Mouse (Mus musculus): ENCODE measurements around the gene Kifc3. TPM values are rescaled to one million over a fixed set of nuclear protein-coding genes. Genes with fewer than 3 reads are reported as not detected.

The Kifc3 gene
- polyA plus RNA-seq, 1 experiment from 2014 or later: 19.8 TPM

DNA sequence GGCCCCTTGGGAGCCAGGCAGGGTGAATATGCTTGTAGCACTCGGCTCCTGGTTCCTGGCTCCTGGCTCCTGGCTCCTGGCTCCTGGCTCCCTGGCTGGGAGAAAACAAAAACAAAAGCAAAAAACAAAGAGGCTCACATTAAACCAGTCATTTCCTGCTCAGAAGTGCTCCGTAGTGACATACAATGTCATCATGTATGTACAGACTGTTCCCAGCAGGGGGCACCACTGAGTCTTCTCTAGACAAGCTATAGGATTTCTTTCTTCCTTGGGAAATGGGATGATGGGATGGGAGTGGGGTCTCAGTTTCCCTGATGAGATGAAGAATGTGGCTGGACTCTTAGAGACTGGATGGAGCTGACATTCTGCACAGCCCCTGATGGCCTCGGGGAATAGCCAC, 135.0 kb downstream of the Kifc3 start:
- H3K27ac ChIP-seq (ENCODE audit: low read depth, low read length): no peak overlapping the region
- no peaks in the 10 kb centered on the region for H3K36me3 ChIP-seq (ENCODE audit: control insufficient read depth, insufficient read depth, low read length)
- H3K4me2 ChIP-seq (replicated peaks; ENCODE audit: low read depth, low read length): no peak overlapping the region
- WGBS: 43% methylated on average over 3 of the region's 3 CpGs
- H3K4me1 ChIP-seq (ENCODE audit: control insufficient read depth, insufficient read depth, low read length): no peaks in the 10 kb centered on the region
- H3K9ac ChIP-seq (ENCODE audit: low read depth, low read length): no peak overlapping the region
- no peaks in the 10 kb centered on the region for H3K9me3 ChIP-seq (ENCODE audit: control insufficient read depth, low read length)
- no peak overlapping the region for H3K4me3 ChIP-seq (ENCODE audit: low read length)
- ATAC-seq (ENCODE audit: low FRiP score, low TSS enrichment): 0 out of 2 replicates have a peak, but pooled peaks have one; percentile 28
- H3K27me3 ChIP-seq (ENCODE audit: control insufficient read depth, insufficient read depth, low read length): no peaks in the 10 kb centered on the region

DNA sequence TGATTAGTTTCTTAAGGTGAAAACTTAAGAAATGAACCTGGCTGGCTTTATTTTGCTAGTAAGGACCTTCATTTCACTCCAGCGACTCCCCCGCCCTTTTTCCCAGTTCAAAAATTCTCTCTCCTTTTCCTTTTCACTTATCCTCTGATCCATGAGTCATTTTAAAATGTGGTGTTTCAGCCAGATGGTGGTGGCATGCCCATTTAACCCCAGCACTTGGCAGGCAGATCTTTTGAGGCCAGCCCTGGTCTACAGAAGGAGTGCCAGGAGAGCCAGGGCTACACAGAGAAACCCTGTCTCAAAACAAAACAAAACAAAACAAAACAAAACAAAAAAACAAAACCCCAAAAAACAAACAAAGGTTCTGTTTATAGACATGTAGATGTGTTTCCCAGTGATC, 138.1 kb downstream of the Kifc3 start:
- no peaks in the 10 kb centered on the region for H3K9me3 ChIP-seq (ENCODE audit: control insufficient read depth, low read length)
- no peak for ATAC-seq (ENCODE audit: low FRiP score, low TSS enrichment)
- no peak overlapping the region for H3K27ac ChIP-seq (ENCODE audit: low read depth, low read length)
- no peak overlapping the region for H3K4me3 ChIP-seq (ENCODE audit: low read length)
- H3K4me2 ChIP-seq (replicated peaks; ENCODE audit: low read depth, low read length): no peak overlapping the region
- no peak overlapping the region for H3K9ac ChIP-seq (ENCODE audit: low read depth, low read length)
- WGBS: 88% methylated on average over 2 of the region's 2 CpGs
- H3K27me3 ChIP-seq (ENCODE audit: control insufficient read depth, insufficient read depth, low read length): no peaks in the 10 kb centered on the region
- no peaks in the 10 kb centered on the region for H3K4me1 ChIP-seq (ENCODE audit: control insufficient read depth, insufficient read depth, low read length)
- no peaks in the 10 kb centered on the region for H3K36me3 ChIP-seq (ENCODE audit: control insufficient read depth, insufficient read depth, low read length)

DNA sequence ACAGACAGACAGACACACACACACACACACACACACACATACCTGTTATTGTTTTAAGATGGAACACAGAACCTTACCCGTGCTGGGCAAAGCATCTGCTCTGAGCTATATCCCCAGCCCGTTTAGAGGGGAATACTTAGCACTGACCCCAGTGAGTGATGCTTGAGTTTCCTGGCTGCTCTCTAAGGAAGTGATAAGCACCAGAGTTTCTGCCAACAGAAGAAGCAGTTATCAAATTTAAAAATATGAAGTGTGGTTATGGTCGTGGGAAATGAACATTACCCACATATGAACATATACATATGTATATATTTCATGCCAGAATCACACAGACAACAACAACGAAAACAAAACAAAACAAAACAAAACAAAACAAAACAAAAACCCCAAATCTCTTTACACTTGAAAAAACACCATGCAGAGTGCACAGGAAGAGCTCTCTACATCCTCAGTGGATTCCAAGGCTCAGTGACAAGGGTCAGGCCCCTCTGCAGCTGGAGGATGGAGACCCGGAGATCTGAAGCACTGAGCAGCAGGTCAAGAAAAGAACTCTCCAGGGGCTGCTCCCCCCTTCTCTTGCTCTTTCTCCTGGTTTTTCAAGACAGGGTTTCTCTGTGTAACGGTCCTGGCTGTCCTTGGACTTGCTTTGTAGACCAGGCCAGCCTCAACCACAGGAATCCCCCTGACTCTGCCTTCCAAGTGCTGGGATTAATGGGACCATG, 142.6 kb downstream of the Kifc3 start:
- Histone ChIP-seq H3K4me3 (ENCODE audit: low read length) (no peak overlapping the region), H3K27me3 (ENCODE audit: control insufficient read depth, insufficient read depth, low read length) (no peaks in the 10 kb centered on the region), H3K27ac (ENCODE audit: low read depth, low read length) (no peak overlapping the region), H3K9ac (ENCODE audit: low read depth, low read length) (no peak overlapping the region), H3K9me3 (ENCODE audit: control insufficient read depth, low read length) (no peaks in the 10 kb centered on the region), H3K36me3 (ENCODE audit: control insufficient read depth, insufficient read depth, low read length) (no peaks in the 10 kb centered on the region), H3K4me2 (replicated peaks; ENCODE audit: low read depth, low read length) (no peak overlapping the region), H3K4me1 (ENCODE audit: control insufficient read depth, insufficient read depth, low read length) (no peaks in the 10 kb centered on the region)
- 62% methylated on average over 6 of the region's 6 CpGs for WGBS
- ATAC-seq (ENCODE audit: low FRiP score, low TSS enrichment): no peak

DNA sequence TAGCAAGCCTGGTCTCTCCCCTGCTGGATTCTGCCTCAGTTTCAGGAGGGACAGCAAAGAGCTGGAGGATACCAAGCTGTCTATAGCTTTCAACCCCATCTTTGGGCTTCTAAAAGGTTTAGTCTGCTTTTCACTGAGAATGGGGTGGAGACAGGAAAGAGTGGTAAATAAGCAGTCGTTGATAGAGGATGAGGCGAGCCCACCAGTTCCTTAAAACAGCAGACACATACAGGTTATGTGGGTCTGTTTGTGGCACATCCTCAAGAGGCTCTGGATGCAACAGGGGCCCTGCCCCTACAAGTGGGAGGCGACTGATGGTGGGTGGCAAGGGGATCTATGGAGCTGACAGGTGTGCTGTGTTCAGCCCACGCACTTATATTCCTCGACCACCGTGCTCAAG, 144.0 kb downstream of the Kifc3 start:
- no peak overlapping the region for H3K4me3 ChIP-seq (ENCODE audit: low read length)
- no peak for ATAC-seq (ENCODE audit: low FRiP score, low TSS enrichment)
- H3K27me3 ChIP-seq (ENCODE audit: control insufficient read depth, insufficient read depth, low read length): no peaks in the 10 kb centered on the region
- H3K36me3 ChIP-seq (ENCODE audit: control insufficient read depth, insufficient read depth, low read length): no peaks in the 10 kb centered on the region
- H3K9me3 ChIP-seq (ENCODE audit: control insufficient read depth, low read length): no peaks in the 10 kb centered on the region
- H3K4me2 ChIP-seq (replicated peaks; ENCODE audit: low read depth, low read length): no peak overlapping the region
- no peak overlapping the region for H3K9ac ChIP-seq (ENCODE audit: low read depth, low read length)
- 72% methylated on average over 6 of the region's 6 CpGs for WGBS
- no peak overlapping the region for H3K27ac ChIP-seq (ENCODE audit: low read depth, low read length)
- no peaks in the 10 kb centered on the region for H3K4me1 ChIP-seq (ENCODE audit: control insufficient read depth, insufficient read depth, low read length)

DNA sequence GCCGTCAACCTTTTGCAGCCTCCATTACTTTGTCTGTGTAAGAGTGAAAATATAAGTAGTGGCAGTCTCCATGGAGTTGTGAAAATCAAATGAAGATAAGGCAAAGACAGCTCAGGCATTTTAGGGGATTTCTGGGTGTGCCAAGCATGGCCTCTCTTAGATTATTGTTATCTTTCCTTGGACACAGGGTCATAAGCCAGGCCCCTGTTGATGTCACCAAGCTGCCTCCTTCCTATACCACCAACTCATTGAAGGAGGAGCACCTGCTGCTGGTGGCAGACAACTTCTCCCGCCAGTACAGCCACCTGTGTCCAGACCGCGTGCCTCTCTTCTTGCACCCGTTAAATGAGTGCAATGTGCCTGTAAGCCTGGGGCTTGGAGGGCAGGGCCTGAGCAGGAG, 146.2 kb downstream of the Kifc3 start:
- no peaks in the 10 kb centered on the region for H3K4me1 ChIP-seq (ENCODE audit: control insufficient read depth, insufficient read depth, low read length)
- H3K4me3 ChIP-seq (ENCODE audit: low read length): no peak overlapping the region
- no peak overlapping the region for H3K4me2 ChIP-seq (replicated peaks; ENCODE audit: low read depth, low read length)
- no peaks in the 10 kb centered on the region for H3K9me3 ChIP-seq (ENCODE audit: control insufficient read depth, low read length)
- no peak overlapping the region for H3K27ac ChIP-seq (ENCODE audit: low read depth, low read length)
- no peaks in the 10 kb centered on the region for H3K36me3 ChIP-seq (ENCODE audit: control insufficient read depth, insufficient read depth, low read length)
- 77% methylated on average over 5 of the region's 5 CpGs for WGBS
- H3K9ac ChIP-seq (ENCODE audit: low read depth, low read length): no peak overlapping the region
- no peaks in the 10 kb centered on the region for H3K27me3 ChIP-seq (ENCODE audit: control insufficient read depth, insufficient read depth, low read length)
- no peak for ATAC-seq (ENCODE audit: low FRiP score, low TSS enrichment)

DNA sequence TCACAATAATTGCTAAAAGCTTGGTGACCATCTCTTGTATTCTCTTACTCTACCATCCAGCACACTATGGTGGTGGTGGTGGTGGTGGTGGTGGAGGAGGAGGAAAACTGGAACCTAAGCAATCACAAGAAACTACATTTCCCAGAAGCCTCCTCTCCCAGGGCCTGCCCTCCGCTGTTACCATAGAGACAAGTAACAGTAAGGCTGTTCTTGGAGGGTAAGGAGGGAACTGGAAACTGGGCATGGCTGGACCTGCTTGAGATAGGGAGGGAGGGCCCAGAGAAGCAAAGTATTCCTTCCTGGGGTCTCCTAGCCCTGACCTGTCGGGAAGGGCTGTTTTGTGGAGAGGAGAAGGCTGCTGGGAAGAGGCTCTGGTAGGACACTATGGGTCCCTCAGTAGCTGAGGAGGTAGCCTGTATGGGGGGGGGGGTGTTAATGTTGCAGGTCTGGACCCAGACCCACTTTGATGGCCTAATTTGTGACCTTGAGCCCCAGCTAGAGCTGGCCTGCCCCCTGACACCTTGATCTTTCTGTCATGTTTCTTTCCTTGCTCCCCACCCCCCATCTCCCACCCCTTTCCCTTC, 147.6 kb downstream of the Kifc3 start, which contains the start of gene Drc7:
Gene Drc7, plus strand, starts transcription at position 177 of the 584 bp plus-strand sequence.
- Histone ChIP-seq H3K9me3 (ENCODE audit: control insufficient read depth, low read length) (no peaks in the 10 kb centered on the region), H3K4me2 (replicated peaks; ENCODE audit: low read depth, low read length) (no peak within 1 kb of the TSS), H3K4me1 (ENCODE audit: control insufficient read depth, insufficient read depth, low read length) (no peaks in the 10 kb centered on the region), H3K27me3 (ENCODE audit: control insufficient read depth, insufficient read depth, low read length) (no peaks in the 10 kb centered on the region), H3K27ac (ENCODE audit: low read depth, low read length) (no peak within 1 kb of the TSS), H3K36me3 (ENCODE audit: control insufficient read depth, insufficient read depth, low read length) (no peaks in the 10 kb centered on the region), H3K4me3 (ENCODE audit: low read length) (no peak within 1 kb of the TSS), H3K9ac (ENCODE audit: low read depth, low read length) (no peak within 1 kb of the TSS)
- peak; percentile 52; the same call in 1 of the 2 replicates for ATAC-seq (ENCODE audit: low FRiP score, low TSS enrichment)
- WGBS: 26% methylated on average over 2 of the region's 2 CpGs

DNA sequence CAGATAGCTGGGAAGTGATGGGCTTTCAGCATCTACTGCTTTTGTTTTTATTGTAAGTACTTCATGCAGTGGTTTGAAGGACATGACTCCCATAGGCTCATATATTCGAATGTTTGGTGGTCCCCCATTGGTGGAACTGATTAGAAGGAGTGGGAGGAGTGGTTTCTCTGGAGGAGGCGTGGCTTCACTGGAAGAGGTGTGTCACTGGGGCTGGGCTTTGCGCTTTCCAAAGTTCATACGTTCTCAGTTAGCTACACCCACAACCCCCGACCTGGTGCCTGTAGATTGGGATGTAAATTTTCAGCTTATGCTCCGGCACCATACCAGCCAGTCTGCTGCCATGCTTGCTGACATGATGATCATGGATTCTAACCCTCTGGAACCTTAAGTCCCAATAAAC, 148.2 kb downstream of the Kifc3 start:
- no peaks in the 10 kb centered on the region for H3K4me1 ChIP-seq (ENCODE audit: control insufficient read depth, insufficient read depth, low read length)
- no peak overlapping the region for H3K9ac ChIP-seq (ENCODE audit: low read depth, low read length)
- WGBS: 57% methylated on average over 6 of the region's 6 CpGs
- ATAC-seq (ENCODE audit: low FRiP score, low TSS enrichment): no peak
- H3K36me3 ChIP-seq (ENCODE audit: control insufficient read depth, insufficient read depth, low read length): no peaks in the 10 kb centered on the region
- no peak overlapping the region for H3K4me2 ChIP-seq (replicated peaks; ENCODE audit: low read depth, low read length)
- no peaks in the 10 kb centered on the region for H3K9me3 ChIP-seq (ENCODE audit: control insufficient read depth, low read length)
- no peak overlapping the region for H3K27ac ChIP-seq (ENCODE audit: low read depth, low read length)
- H3K27me3 ChIP-seq (ENCODE audit: control insufficient read depth, insufficient read depth, low read length): no peaks in the 10 kb centered on the region
- H3K4me3 ChIP-seq (ENCODE audit: low read length): no peak overlapping the region

Other genes starting within 250 kb of the Kifc3 start
- 15.5 and 31.3 TPM in 2 replicates for gene Adgrg1, start 228.1 kb downstream of the Kifc3 start, polyA plus RNA-seq (2014; fragmentation: Nextera tagmentation; extraction: Ambion mirVana)
- gene Adgrg3, start 185.1 kb downstream of the Kifc3 start, polyA plus RNA-seq (2014; fragmentation: Nextera tagmentation; extraction: Ambion mirVana): 2.9 and 3.8 TPM in 2 replicates
- gene Drc7, start 147.7 kb downstream of the Kifc3 start, polyA plus RNA-seq (2014; fragmentation: Nextera tagmentation; extraction: Ambion mirVana): not detected in 2 replicates
- gene Katnb1, start 121.6 kb downstream of the Kifc3 start, polyA plus RNA-seq (2014; fragmentation: Nextera tagmentation; extraction: Ambion mirVana): 18.2 and 32.4 TPM in 2 replicates
- 0.60 and 1.2 TPM in 2 replicates for gene Cngb1, start 103.8 kb upstream of the Kifc3 start, polyA plus RNA-seq (2014; fragmentation: Nextera tagmentation; extraction: Ambion mirVana)
- gene Tepp, start 107.8 kb upstream of the Kifc3 start, polyA plus RNA-seq (2014; fragmentation: Nextera tagmentation; extraction: Ambion mirVana): 0.43 TPM in 1 of 2 replicates, not detected in the other
- 6.6 and 8.7 TPM in 2 replicates for gene Zfp319, start 129.1 kb upstream of the Kifc3 start, polyA plus RNA-seq (2014; fragmentation: Nextera tagmentation; extraction: Ambion mirVana)
- gene Usb1, start 129.5 kb upstream of the Kifc3 start, polyA plus RNA-seq (2014; fragmentation: Nextera tagmentation; extraction: Ambion mirVana): 43.4 and 50.9 TPM in 2 replicates
- 10.9 and 16.1 TPM in 2 replicates for gene Mmp15, start 149.5 kb upstream of the Kifc3 start, polyA plus RNA-seq (2014; fragmentation: Nextera tagmentation; extraction: Ambion mirVana)
- gene Cfap20, start 232.1 kb upstream of the Kifc3 start, polyA plus RNA-seq (2014; fragmentation: Nextera tagmentation; extraction: Ambion mirVana): 164 and 174 TPM in 2 replicates